Mouse (Mus musculus): ENCODE results near the gene Msl2.

Msl2 gene

GRCm38 (mm10) chr9:101073987-101074331 is at the start of gene Msl2:
Gene Msl2, plus strand, starts transcription at chr9:101074101.
- DNase-seq (ENCODE audit: low read depth, low spot score) = no peak

- DNase-seq (ENCODE audit: low read depth, low spot score) = peak; percentile 36
Observed at GRCm38 (mm10) chr9:101033761-101034447, 40.0 kb upstream of the Msl2 start.

- peak; percentile 99 for DNase-seq (ENCODE audit: low read depth, low spot score)
Observed at GRCm38 (mm10) chr9:101034448-101035098, 39.3 kb upstream of the Msl2 start, which contains the start of gene Pccb. Gene Pccb, minus strand, starts transcription at chr9:101034898.

GRCm38 (mm10) chr9:101035836-101036596 is 37.9 kb upstream of the Msl2 start:
- no peak for DNase-seq (ENCODE audit: low read depth, low spot score)

- no peak for DNase-seq (ENCODE audit: low read depth, low spot score)
Observed at GRCm38 (mm10) chr9:101036876-101037275, 37.0 kb upstream of the Msl2 start.

GRCm38 (mm10) chr9:101037396-101037795 is 36.5 kb upstream of the Msl2 start:
- no peak for DNase-seq (ENCODE audit: low read depth, low spot score)

GRCm38 (mm10) chr9:101038634-101039033 is 35.3 kb upstream of the Msl2 start:
- DNase-seq (ENCODE audit: low read depth, low spot score) = no peak

GRCm38 (mm10) chr9:101041508-101041907 is 32.4 kb upstream of the Msl2 start:
- no peak for DNase-seq (ENCODE audit: low read depth, low spot score)

GRCm38 (mm10) chr9:101042249-101042648 is 31.7 kb upstream of the Msl2 start:
- no peak for DNase-seq (ENCODE audit: low read depth, low spot score)

GRCm38 (mm10) chr9:101045710-101046338 is 28.1 kb upstream of the Msl2 start:
- no peak for DNase-seq (ENCODE audit: low read depth, low spot score)

- no peak for DNase-seq (ENCODE audit: low read depth, low spot score)
Observed at GRCm38 (mm10) chr9:101052007-101052406, 21.9 kb upstream of the Msl2 start.

- DNase-seq (ENCODE audit: low read depth, low spot score) = no peak
Observed at GRCm38 (mm10) chr9:101052691-101053090, 21.2 kb upstream of the Msl2 start.

GRCm38 (mm10) chr9:101053279-101053678 is 20.6 kb upstream of the Msl2 start:
- DNase-seq (ENCODE audit: low read depth, low spot score) = no peak

- DNase-seq (ENCODE audit: low read depth, low spot score) = peak; percentile 55
Observed at GRCm38 (mm10) chr9:101057156-101057555, 16.7 kb upstream of the Msl2 start.

- DNase-seq (ENCODE audit: low read depth, low spot score) = peak; percentile 94
Observed at GRCm38 (mm10) chr9:101061035-101061434, 12.9 kb upstream of the Msl2 start.

- DNase-seq (ENCODE audit: low read depth, low spot score) = no peak
Observed at GRCm38 (mm10) chr9:101062253-101062780, 11.6 kb upstream of the Msl2 start.

- no peak for DNase-seq (ENCODE audit: low read depth, low spot score)
Observed at GRCm38 (mm10) chr9:101065076-101065602, 8.8 kb upstream of the Msl2 start.

GRCm38 (mm10) chr9:101069781-101070180 is 4.1 kb upstream of the Msl2 start:
- DNase-seq (ENCODE audit: low read depth, low spot score) = peak; percentile 42

- DNase-seq (ENCODE audit: low read depth, low spot score) = no peak
Observed at GRCm38 (mm10) chr9:101072506-101072905, 1.4 kb upstream of the Msl2 start.

GRCm38 (mm10) chr9:101073041-101073986 is 587 bp upstream of the Msl2 start:
- peak; percentile 100 for DNase-seq (ENCODE audit: low read depth, low spot score)
